Mouse (Mus musculus) midbrain, embryonic 12.5 days (tissue): ENCODE data around the gene Cdh13. TPM values are rescaled to one million over a fixed set of nuclear protein-coding genes. Genes with fewer than 3 reads are reported as not detected.

Experiments used
- ATAC-seq: fragments of 200-750 bp; cut with Nextera tagmentation; 2 replicates; pipeline ENCODE4 v1.8.0; 2017; ENCODE audit warnings: low read depth, moderate TSS enrichment, moderate library complexity; ENCODE audit not compliant: low FRiP score
- H3K27ac ChIP-seq: fragments of 300-500 bp; sonication (generic); replicated peaks from 2 replicates; pipeline ENCODE4 v1.5.1; 2016; ENCODE audit warnings: mild to moderate bottlenecking
- H3K27me3 ChIP-seq: fragments of 300-500 bp; sonication (generic); 2 replicates; pipeline ENCODE4 v1.6.1; 2016; ENCODE audit warnings: mild to moderate bottlenecking
- H3K36me3 ChIP-seq: fragments of 300-500 bp; sonication (generic); 2 replicates; pipeline ENCODE4 v1.6.1; 2016
- H3K4me1 ChIP-seq: fragments of 300-500 bp; sonication (generic); 2 replicates; pipeline ENCODE4 v1.6.1; 2016
- H3K4me2 ChIP-seq: fragments of 300-500 bp; sonication (generic); replicated peaks from 2 replicates; pipeline ENCODE4 v1.6.1; 2016; ENCODE audit warnings: mild to moderate bottlenecking, moderate library complexity
- H3K4me3 ChIP-seq: fragments of 300-500 bp; sonication (generic); 2 replicates; pipeline ENCODE4 v1.5.1; 2016; ENCODE audit warnings: mild to moderate bottlenecking
- H3K9ac ChIP-seq: fragments of 300-500 bp; sonication (generic); replicated peaks from 2 replicates; pipeline ENCODE4 v1.6.1; 2016; ENCODE audit warnings: mild to moderate bottlenecking, moderate library complexity
- H3K9me3 ChIP-seq: fragments of 300-500 bp; sonication (generic); 2 replicates; pipeline ENCODE4 v1.6.1; 2016; ENCODE audit warnings: mild to moderate bottlenecking
- WGBS: fragments of 180-500 bp; shearing (Covaris S2); methylation state at CpG from one replicate; pipeline ENCODE4 v1.1.7; 2016; 5-methylcytosine and 5-hydroxymethylcytosine counted together
- polyA plus RNA-seq: library from polyadenylated mRNA; unstranded; fragments of >200 nt; fragmentation: Nextera tagmentation; extraction: Ambion mirVana; gene quantifications from 2 replicates; pipeline ENCODE4 v1.2.1, GENCODE M21; 2016

Cdh13 gene
- polyA plus RNA-seq, 1 experiment from 2014 or later = 18.8 TPM

DNA sequence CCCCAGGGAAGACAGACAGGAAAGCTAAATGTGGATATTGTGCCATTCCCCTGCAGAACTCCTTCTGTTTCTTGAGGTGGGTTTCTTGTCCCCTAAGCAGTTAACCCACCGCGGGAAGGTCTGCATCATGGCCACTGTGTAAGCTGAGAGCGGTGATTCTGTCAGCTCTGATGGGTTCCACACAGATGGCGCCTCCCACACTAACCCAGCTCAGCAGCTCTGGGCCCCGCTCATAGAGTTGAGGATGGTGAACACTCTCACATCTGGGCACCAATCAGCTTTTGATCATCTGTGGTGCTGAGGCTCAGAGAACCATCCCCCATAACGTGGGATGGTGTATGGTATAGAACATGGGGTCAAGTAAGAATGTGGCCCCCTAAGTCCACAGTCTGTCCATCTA lies 735.1 kb downstream of the Cdh13 start:
- H3K4me1 ChIP-seq = no peaks in the 10 kb centered on the region
- H3K9ac ChIP-seq = no peak overlapping the region
- 81% methylated on average over 6 of the region's 6 CpGs for WGBS
- no peak overlapping the region for H3K4me3 ChIP-seq
- H3K27me3 ChIP-seq = no peaks in the 10 kb centered on the region
- no peak overlapping the region for H3K4me2 ChIP-seq
- no peaks in the 10 kb centered on the region for H3K36me3 ChIP-seq
- H3K27ac ChIP-seq = no peak overlapping the region
- no peak for ATAC-seq
- no peaks in the 10 kb centered on the region for H3K9me3 ChIP-seq

DNA sequence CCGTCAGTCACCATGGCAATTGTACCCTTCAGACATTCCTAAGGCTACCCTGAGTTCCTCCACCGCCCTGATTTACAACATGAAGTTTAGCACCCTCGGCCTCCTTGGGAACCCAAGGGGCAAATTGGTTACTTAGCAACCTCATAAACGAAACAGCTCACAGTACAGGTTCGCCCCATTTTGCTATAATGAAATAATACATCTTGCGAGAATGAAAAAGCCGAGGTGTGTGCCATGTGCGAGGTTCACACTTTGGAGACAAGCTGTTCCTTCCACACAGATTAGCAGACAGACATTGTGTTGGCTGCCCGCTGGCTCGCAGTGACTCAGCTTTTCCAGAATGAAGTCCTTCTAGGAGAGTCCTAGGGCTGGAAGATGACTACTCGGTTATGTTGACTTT lies 737.2 kb downstream of the Cdh13 start:
- no peak for ATAC-seq
- Histone ChIP-seq H3K4me3 (no peak overlapping the region), H3K9me3 (no peaks in the 10 kb centered on the region), H3K27me3 (no peaks in the 10 kb centered on the region), H3K9ac (no peak overlapping the region), H3K4me2 (no peak overlapping the region), H3K36me3 (no peaks in the 10 kb centered on the region), H3K27ac (no peak overlapping the region), H3K4me1 (no peaks in the 10 kb centered on the region)
- 76% methylated on average over 11 of the region's 11 CpGs for WGBS

DNA sequence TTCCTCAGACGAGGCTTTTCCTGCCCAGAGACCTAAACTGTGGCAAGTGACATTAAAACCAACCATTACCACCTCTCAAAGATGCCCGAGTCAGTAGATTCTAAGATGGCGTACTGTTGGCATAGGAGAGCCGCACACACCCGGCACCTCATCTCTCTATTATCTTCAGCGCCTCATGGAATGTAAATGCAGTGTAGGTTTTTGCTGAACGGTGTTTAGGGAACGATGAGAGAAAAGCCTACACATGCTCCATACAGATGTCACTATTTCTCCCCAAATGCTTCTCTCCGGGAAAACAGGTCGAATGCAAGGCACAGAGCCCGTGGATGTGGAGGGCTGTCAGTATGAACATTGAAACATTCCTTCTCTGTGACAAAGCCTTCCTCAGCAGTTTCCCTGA lies 737.9 kb downstream of the Cdh13 start:
- H3K27me3 ChIP-seq = no peaks in the 10 kb centered on the region
- no peak for ATAC-seq
- no peaks in the 10 kb centered on the region for H3K36me3 ChIP-seq
- H3K4me3 ChIP-seq = no peak overlapping the region
- WGBS = 87% methylated on average over 11 of the region's 11 CpGs
- H3K9me3 ChIP-seq = no peaks in the 10 kb centered on the region
- H3K4me2 ChIP-seq = no peak overlapping the region
- no peaks in the 10 kb centered on the region for H3K4me1 ChIP-seq
- no peak overlapping the region for H3K9ac ChIP-seq
- H3K27ac ChIP-seq = no peak overlapping the region

DNA sequence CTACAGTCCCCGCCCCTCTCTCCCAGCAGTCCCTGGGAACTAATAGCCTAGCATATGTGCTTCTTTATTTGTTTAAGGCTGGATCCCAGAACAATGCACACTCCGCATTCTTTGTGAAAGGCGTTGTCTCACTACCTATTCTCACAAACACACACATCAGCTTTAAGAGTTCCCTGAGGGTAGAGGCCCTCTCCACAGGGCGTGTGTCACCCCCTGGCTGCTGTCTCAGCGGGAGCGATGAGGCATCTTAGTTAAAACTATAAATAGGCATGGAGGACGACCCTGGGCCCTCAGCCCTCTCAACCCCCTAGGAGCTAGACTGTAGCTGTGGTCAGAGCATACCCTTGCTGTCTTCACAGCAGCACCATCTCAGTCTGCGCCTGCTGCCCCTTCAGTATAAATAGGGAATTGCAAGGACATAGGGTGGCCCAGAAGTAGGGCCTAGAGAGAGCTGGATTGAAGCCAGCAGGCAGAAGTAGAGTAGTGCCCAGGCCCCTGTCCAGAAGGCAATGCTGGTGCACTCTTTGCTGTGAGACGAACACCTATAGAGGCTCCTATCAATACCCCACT lies 738.9 kb downstream of the Cdh13 start:
- H3K4me2 ChIP-seq = no peak overlapping the region
- H3K9ac ChIP-seq = no peak overlapping the region
- H3K9me3 ChIP-seq = no peaks in the 10 kb centered on the region
- H3K4me1 ChIP-seq = no peaks in the 10 kb centered on the region
- H3K36me3 ChIP-seq = no peaks in the 10 kb centered on the region
- ATAC-seq = no peak; the same call in 1 of the 2 replicates
- 67% methylated on average over 9 of the region's 9 CpGs for WGBS
- H3K4me3 ChIP-seq = no peak overlapping the region
- no peaks in the 10 kb centered on the region for H3K27me3 ChIP-seq
- H3K27ac ChIP-seq = no peak overlapping the region

DNA sequence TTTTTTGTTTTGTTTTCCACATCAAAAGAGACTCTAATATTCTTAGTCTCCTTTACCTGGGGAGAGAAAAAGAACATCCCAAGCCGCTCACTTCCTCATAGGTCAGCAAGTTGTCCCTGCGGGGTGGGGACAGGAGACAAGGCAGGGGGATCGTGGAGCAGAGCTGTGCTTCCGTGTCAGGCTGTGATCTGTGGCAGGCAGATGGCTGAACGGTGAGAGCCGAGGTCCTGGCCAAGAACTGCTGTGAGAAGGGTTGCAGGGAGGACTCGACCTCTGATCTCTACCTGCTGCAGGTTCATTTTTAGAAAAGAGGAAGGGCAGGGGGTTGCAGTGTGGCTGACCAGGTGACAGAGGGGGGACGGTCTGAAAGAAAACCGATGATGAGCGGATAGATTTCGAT lies 749.9 kb downstream of the Cdh13 start:
- H3K4me1 ChIP-seq = no peaks in the 10 kb centered on the region
- H3K27ac ChIP-seq = no peak overlapping the region
- no peak overlapping the region for H3K4me2 ChIP-seq
- H3K36me3 ChIP-seq = no peaks in the 10 kb centered on the region
- no peaks in the 10 kb centered on the region for H3K9me3 ChIP-seq
- ATAC-seq = no peak
- no peaks in the 10 kb centered on the region for H3K27me3 ChIP-seq
- no peak overlapping the region for H3K9ac ChIP-seq
- H3K4me3 ChIP-seq = no peak overlapping the region
- 87% methylated on average over 11 of the region's 11 CpGs for WGBS

DNA sequence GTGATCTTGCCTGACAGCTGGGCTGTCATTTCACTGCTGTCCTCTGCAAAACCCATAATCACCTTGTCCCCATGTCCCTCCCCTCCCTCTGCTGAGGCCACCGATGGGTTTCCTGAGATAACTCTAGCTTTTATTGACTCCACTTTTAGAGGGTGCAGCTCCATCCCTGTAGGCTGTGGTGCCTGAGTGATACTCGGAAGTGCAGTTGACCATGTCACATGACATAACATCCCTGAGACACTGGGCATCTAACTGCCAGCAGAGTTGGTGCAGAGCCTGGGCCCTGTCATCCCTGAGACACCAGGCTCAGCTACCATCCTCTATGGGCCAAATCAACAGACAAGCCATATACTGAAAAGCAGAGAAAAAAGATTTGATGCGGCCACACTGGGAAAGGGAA lies 750.5 kb downstream of the Cdh13 start:
- H3K4me3 ChIP-seq = no peak overlapping the region
- no peaks in the 10 kb centered on the region for H3K36me3 ChIP-seq
- H3K4me2 ChIP-seq = no peak overlapping the region
- no peaks in the 10 kb centered on the region for H3K27me3 ChIP-seq
- no peaks in the 10 kb centered on the region for H3K4me1 ChIP-seq
- WGBS = 90% methylated on average over 3 of the region's 3 CpGs
- H3K9ac ChIP-seq = no peak overlapping the region
- no peak for ATAC-seq
- H3K27ac ChIP-seq = no peak overlapping the region
- H3K9me3 ChIP-seq = no peaks in the 10 kb centered on the region

DNA sequence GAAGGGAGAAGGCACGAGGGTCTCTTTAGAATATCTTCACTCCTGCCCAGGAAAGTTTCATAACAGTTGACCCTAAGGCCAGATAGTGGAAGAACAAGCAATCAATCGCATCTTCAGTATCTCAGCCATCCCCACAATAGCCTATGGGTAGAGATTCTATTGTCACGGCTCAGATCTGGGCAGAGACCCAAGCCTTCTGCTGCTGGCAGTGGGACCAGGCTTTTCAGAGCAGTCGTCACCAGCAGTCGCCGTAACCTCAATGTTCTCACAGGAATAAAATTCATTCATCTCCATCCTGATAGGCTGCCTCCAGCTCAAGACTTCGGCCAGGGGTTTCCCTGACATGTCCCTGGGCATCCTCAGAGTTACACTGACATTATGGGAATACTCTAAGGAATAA lies 751.6 kb downstream of the Cdh13 start:
- Histone ChIP-seq H3K27me3 (no peaks in the 10 kb centered on the region), H3K4me3 (no peak overlapping the region), H3K9ac (no peak overlapping the region), H3K4me1 (no peaks in the 10 kb centered on the region), H3K9me3 (no peaks in the 10 kb centered on the region), H3K4me2 (no peak overlapping the region), H3K27ac (no peak overlapping the region), H3K36me3 (no peaks in the 10 kb centered on the region)
- no peak for ATAC-seq
- 89% methylated on average over 7 of the region's 7 CpGs for WGBS

DNA sequence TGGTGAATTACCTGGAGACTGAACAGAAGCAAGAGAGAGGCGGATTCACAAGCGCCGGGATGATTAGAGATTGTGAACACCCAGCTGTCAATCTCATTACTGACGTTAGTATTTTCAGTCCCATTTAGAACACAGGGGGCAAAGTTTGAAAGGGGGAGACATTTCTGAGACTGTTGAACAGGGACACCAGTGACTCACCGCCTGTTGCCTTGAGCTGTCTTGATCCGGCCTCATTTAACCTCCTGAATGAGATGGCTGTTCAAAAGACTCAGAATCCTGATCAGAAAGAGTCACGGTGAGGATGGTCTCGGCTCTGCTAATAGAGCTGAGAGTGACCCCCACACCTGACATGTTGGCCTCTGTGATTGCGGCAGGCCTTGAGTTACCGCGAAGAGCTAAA lies 754.0 kb downstream of the Cdh13 start:
- Histone ChIP-seq H3K4me2 (no peak overlapping the region), H3K4me1 (no peaks in the 10 kb centered on the region), H3K36me3 (no peaks in the 10 kb centered on the region), H3K4me3 (no peak overlapping the region), H3K9me3 (no peaks in the 10 kb centered on the region), H3K9ac (no peak overlapping the region), H3K27me3 (no peaks in the 10 kb centered on the region), H3K27ac (no peak overlapping the region)
- 89% methylated on average over 11 of the region's 11 CpGs for WGBS
- no peak for ATAC-seq

DNA sequence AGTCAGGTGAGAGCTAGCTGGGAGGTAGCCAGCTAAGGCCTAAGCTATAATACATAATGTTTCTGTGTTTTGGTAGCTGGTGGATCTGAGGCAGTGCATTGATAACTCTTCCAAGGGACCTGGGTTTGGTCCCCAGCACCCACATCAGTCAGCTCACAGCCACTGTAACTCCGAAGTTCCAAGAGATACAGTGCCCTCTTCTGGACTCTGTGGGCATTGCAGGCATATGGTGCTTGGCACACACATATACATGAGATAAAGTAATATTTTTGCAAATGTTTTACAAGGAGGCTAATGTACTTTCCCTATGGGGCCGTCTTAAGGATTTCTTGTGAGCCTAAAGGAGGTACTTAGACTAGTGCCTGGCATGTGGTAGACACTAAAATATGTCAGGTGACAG lies 755.8 kb downstream of the Cdh13 start:
- ATAC-seq = no peak
- no peaks in the 10 kb centered on the region for H3K4me1 ChIP-seq
- 78% methylated on average over 2 of the region's 2 CpGs for WGBS

DNA sequence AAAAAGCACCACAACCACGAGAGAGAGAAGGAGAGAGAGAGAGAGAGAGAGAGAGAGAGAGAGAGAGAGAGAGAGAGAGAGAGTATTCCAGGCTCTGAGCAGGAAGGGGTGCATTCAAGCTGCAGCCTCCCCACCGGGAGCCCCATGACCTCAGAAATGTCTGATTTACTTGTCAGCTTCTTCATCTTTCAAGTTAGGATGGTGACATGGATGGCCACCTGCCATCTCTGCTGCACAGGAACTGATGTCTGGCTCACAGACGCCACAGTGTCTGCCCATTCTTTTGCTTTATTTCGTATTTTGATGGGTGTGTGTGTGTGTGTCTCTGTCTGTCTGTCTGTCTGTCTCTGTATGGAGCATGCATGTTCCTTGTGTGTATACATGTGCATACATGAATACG lies 774.3 kb downstream of the Cdh13 start:
- ATAC-seq = no peak
- no peaks in the 10 kb centered on the region for H3K27me3 ChIP-seq
- 87% methylated on average over 4 of the region's 5 CpGs for WGBS

More for the DNA sequence above, 755.8 kb downstream of the Cdh13 start:
- no peaks in the 10 kb centered on the region for H3K27me3 ChIP-seq
- no peaks in the 10 kb centered on the region for H3K36me3 ChIP-seq
- H3K4me2 ChIP-seq = no peak overlapping the region
- no peak overlapping the region for H3K9ac ChIP-seq
- no peak overlapping the region for H3K27ac ChIP-seq
- H3K4me3 ChIP-seq = no peak overlapping the region
- H3K9me3 ChIP-seq = no peaks in the 10 kb centered on the region

DNA sequence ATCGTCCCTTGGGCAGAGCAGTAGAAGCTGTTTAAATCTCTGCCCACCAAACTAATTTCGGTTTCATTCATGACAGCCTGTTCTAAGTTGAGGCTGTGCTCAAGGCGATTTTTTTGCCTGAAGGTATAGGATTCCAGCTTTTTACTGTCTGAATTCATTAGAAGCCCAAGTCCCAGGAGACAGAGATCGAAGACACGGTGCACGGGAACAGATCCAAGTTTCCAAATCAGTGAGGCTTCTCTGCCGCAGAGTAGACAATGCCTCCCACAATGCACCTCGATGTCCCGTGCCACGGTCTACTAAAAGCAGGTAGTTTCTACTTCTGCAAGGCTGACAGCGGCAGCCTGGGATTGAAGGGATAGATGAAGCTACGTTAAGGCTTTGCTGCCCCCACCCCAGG lies 778.1 kb downstream of the Cdh13 start:
- H3K27ac ChIP-seq = no peak overlapping the region
- no peak for ATAC-seq
- H3K4me2 ChIP-seq = no peak overlapping the region
- H3K27me3 ChIP-seq = 0 out of 2 replicates have a peak, but pooled peaks cover 4% of the 10 kb centered on the region
- H3K4me3 ChIP-seq = no peak overlapping the region
- 76% methylated on average over 12 of the region's 12 CpGs for WGBS
- H3K9ac ChIP-seq = no peak overlapping the region
- no peaks in the 10 kb centered on the region; the same call in 1 of the 2 replicates for H3K4me1 ChIP-seq
- H3K36me3 ChIP-seq = no peaks in the 10 kb centered on the region
- no peaks in the 10 kb centered on the region for H3K9me3 ChIP-seq

More for the DNA sequence above, 774.3 kb downstream of the Cdh13 start:
- no peaks in the 10 kb centered on the region; the same call in 1 of the 2 replicates for H3K4me1 ChIP-seq
- H3K9me3 ChIP-seq = peaks cover under 1% of the 10 kb centered on the region; the same call in 1 of the 2 replicates
- no peak overlapping the region for H3K4me2 ChIP-seq
- no peak overlapping the region for H3K9ac ChIP-seq
- no peaks in the 10 kb centered on the region for H3K36me3 ChIP-seq
- H3K27ac ChIP-seq = no peak overlapping the region
- no peak overlapping the region for H3K4me3 ChIP-seq

DNA sequence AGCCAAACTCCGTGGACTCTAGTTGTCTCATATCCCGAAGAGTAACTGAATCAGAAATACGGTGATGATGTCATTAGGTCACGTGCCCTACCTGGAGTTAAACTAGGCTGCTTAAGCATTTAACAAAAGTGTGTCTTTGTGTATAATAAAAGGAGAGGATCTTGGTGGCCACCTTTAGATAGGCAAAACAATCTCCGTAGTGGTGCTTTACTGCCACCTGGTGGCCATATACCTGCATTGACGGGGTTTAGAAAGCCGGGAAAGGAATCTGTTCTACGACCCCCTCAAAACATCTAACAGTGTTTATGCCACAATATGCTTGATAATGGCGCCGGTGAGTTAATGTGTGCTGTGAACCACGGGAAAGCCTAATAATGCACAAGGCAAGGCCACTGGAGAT lies 781.0 kb downstream of the Cdh13 start:
- no peaks in the 10 kb centered on the region; the same call in 1 of the 2 replicates for H3K4me1 ChIP-seq
- H3K9ac ChIP-seq = no peak overlapping the region
- no peak overlapping the region for H3K4me3 ChIP-seq
- H3K9me3 ChIP-seq = no peaks in the 10 kb centered on the region
- 21% methylated on average over 11 of the region's 11 CpGs for WGBS
- no peak overlapping the region for H3K4me2 ChIP-seq
- no peaks in the 10 kb centered on the region for H3K36me3 ChIP-seq
- 0 out of 2 replicates have a peak, but pooled peaks cover 4% of the 10 kb centered on the region for H3K27me3 ChIP-seq
- no peak overlapping the region for H3K27ac ChIP-seq
- ATAC-seq = peak; percentile 52; the same call in 1 of the 2 replicates

DNA sequence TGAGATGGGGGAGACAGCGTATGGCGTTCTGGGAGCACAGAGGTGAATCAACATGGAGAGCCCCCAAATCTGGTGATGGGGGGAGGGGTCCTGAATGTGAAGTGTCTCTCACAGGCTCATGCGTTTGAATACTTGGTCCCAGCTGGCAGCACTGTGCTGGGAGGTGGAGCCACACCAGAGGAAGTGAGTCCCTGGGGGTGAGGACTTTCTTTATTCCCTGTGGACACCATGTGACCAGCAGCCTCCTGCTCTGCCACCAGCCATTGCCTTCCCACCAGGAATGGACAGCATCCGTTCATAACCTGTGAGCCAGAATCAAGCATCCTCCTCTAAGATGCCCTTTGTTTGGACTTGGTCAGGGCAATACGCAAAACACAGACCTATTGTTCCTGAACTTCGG lies 788.8 kb downstream of the Cdh13 start:
- Histone ChIP-seq H3K9ac (no peak overlapping the region), H3K27ac (no peak overlapping the region), H3K4me1 (no peaks in the 10 kb centered on the region), H3K36me3 (no peaks in the 10 kb centered on the region), H3K27me3 (no peaks in the 10 kb centered on the region), H3K9me3 (no peaks in the 10 kb centered on the region), H3K4me3 (no peak overlapping the region), H3K4me2 (no peak overlapping the region)
- no peak for ATAC-seq
- 84% methylated on average over 6 of the region's 6 CpGs for WGBS
